Mouse (Mus musculus) intestine, embryonic 16.5 days (tissue): ENCODE data around the gene Mrgprd. TPM values are rescaled to one million over a fixed set of nuclear protein-coding genes. Genes with fewer than 3 reads are reported as not detected.

Source experiments
- ATAC-seq: fragments of 200-750 bp; cut with Nextera tagmentation; 2 replicates; pipeline ENCODE4 v1.8.0; 2017; ENCODE audit warnings: moderate TSS enrichment, moderate library complexity
- H3K27ac ChIP-seq: fragments of 300-500 bp; sonication (generic); 2 replicates; pipeline ENCODE4 v1.5.1; 2014; ENCODE audit warnings: mild to moderate bottlenecking, low read length
- H3K27me3 ChIP-seq: fragments of 300-500 bp; sonication (generic); replicated peaks from 2 replicates; pipeline ENCODE4 v1.6.1; 2014; ENCODE audit warnings: low read length, control low read depth, mixed read lengths; ENCODE audit not compliant: control insufficient read depth, insufficient read depth
- H3K36me3 ChIP-seq: fragments of 300-500 bp; sonication (generic); 2 replicates; pipeline ENCODE4 v1.6.1; 2014; ENCODE audit warnings: low read length, control low read depth; ENCODE audit not compliant: control insufficient read depth, insufficient read depth
- H3K4me1 ChIP-seq: fragments of 300-500 bp; sonication (generic); 2 replicates; pipeline ENCODE4 v1.6.1; 2014; ENCODE audit warnings: low read length, control low read depth, mixed read lengths; ENCODE audit not compliant: control insufficient read depth, insufficient read depth
- H3K4me2 ChIP-seq: fragments of 300-500 bp; sonication (generic); 2 replicates; pipeline ENCODE4 v1.6.1; 2014; ENCODE audit warnings: low read depth, low read length, control low read depth
- H3K4me3 ChIP-seq: fragments of 300-500 bp; sonication (generic); 2 replicates; pipeline ENCODE4 v1.5.1; 2014; ENCODE audit warnings: mild to moderate bottlenecking, low read length
- H3K9ac ChIP-seq: fragments of 300-500 bp; sonication (generic); 2 replicates; pipeline ENCODE4 v1.6.1; 2014; ENCODE audit warnings: low read depth, low read length
- H3K9me3 ChIP-seq: fragments of 300-500 bp; sonication (generic); 2 replicates; pipeline ENCODE4 v1.6.1; 2016; ENCODE audit warnings: low read length, control low read depth; ENCODE audit not compliant: control insufficient read depth
- WGBS: fragments of 180-500 bp; shearing (Covaris S2); extraction: QIAGEN DNeasy Blood & Tissue Kit; methylation state at CpG from one replicate; pipeline ENCODE4 v1.1.7; 2014; 5-methylcytosine and 5-hydroxymethylcytosine counted together
- polyA plus RNA-seq: library from polyadenylated mRNA; unstranded; fragments of >200 nt; fragmentation: Nextera tagmentation; extraction: Ambion mirVana; gene quantifications from 2 replicates; pipeline ENCODE4 v1.2.1, GENCODE M21; 2015

Mrgprd gene
- polyA plus RNA-seq, 1 experiment from 2014 or later: not detected

- Histone ChIP-seq H3K27ac (no peak overlapping the region), H3K4me3 (no peak overlapping the region), H3K36me3 (no peaks in the 10 kb centered on the region), H3K9me3 (no peaks in the 10 kb centered on the region), H3K27me3 (no peaks in the 10 kb centered on the region), H3K9ac (no peak overlapping the region), H3K4me1 (no peaks in the 10 kb centered on the region), H3K4me2 (no peak overlapping the region)
- ATAC-seq: no peak
- 66% methylated on average over 3 of the region's 3 CpGs for WGBS
Measured at GRCm38 (mm10) chr7:145312137-145312536, 2.5 kb upstream of the Mrgprd start.

- Histone ChIP-seq H3K27me3 (no peaks in the 10 kb centered on the region), H3K9ac (no peak overlapping the region), H3K4me3 (no peak overlapping the region), H3K27ac (no peak overlapping the region), H3K9me3 (no peaks in the 10 kb centered on the region), H3K4me2 (no peak overlapping the region), H3K36me3 (no peaks in the 10 kb centered on the region), H3K4me1 (no peaks in the 10 kb centered on the region)
- 77% methylated on average over 4 of the region's 4 CpGs for WGBS
- ATAC-seq: no peak
Measured at GRCm38 (mm10) chr7:145317522-145317921, 2.9 kb downstream of the Mrgprd start.

- Histone ChIP-seq H3K27me3 (no peaks in the 10 kb centered on the region), H3K9ac (no peak overlapping the region), H3K9me3 (no peaks in the 10 kb centered on the region), H3K4me1 (no peaks in the 10 kb centered on the region), H3K27ac (no peak overlapping the region), H3K36me3 (no peaks in the 10 kb centered on the region), H3K4me3 (no peak overlapping the region), H3K4me2 (no peak overlapping the region)
- ATAC-seq: no peak
- 69% methylated on average over 3 of the region's 3 CpGs for WGBS
Measured at GRCm38 (mm10) chr7:145319481-145319880, 4.8 kb downstream of the Mrgprd start.

DNA sequence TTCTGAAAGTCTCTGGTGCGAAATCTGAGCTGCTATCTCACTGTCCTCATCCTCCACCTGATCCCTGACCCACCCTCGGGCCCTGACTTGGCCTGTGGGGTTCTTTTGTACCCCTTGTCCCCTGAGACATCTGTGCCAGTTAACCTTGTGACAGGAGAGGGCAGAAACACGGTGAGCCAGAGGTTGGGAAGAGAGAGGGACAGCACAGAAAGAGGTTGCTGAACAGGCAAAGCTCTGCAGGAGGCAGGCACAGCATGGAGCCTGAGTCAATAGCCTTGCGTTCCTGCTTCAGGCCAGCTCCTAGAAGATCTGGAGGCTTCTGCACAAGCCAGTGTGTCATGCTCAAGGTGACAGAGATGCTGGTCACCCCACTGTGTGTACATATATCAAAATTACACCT lies 9.0 kb downstream of the Mrgprd start:
- H3K27ac ChIP-seq: no peak overlapping the region
- H3K36me3 ChIP-seq: no peaks in the 10 kb centered on the region
- 40% methylated on average over 4 of the region's 4 CpGs for WGBS
- no peak overlapping the region for H3K4me2 ChIP-seq
- H3K4me3 ChIP-seq: no peak overlapping the region
- H3K27me3 ChIP-seq: no peaks in the 10 kb centered on the region
- ATAC-seq: no peak
- H3K4me1 ChIP-seq: no peaks in the 10 kb centered on the region
- no peaks in the 10 kb centered on the region for H3K9me3 ChIP-seq
- no peak overlapping the region for H3K9ac ChIP-seq

GRCm38 (mm10) chr7:145325697-145326096 lies 11.1 kb downstream of the Mrgprd start:
- ATAC-seq: no peak
- Histone ChIP-seq H3K9ac (no peak overlapping the region), H3K27me3 (no peaks in the 10 kb centered on the region), H3K36me3 (no peaks in the 10 kb centered on the region), H3K4me1 (peaks cover 6% of the 10 kb centered on the region; the same call in 1 of the 2 replicates), H3K27ac (no peak overlapping the region), H3K9me3 (no peaks in the 10 kb centered on the region), H3K4me3 (no peak overlapping the region), H3K4me2 (no peak overlapping the region)
- WGBS: 22% methylated on average over 2 of the region's 2 CpGs

- no peaks in the 10 kb centered on the region for H3K27me3 ChIP-seq
- no peaks in the 10 kb centered on the region for H3K36me3 ChIP-seq
- H3K4me1 ChIP-seq: peaks cover 6% of the 10 kb centered on the region; the same call in 1 of the 2 replicates
- H3K9ac ChIP-seq: no peak overlapping the region
- WGBS: 64% methylated on average over 2 of the region's 2 CpGs
- no peak overlapping the region for H3K27ac ChIP-seq
- no peaks in the 10 kb centered on the region for H3K9me3 ChIP-seq
- no peak for ATAC-seq
- no peak overlapping the region for H3K4me3 ChIP-seq
- H3K4me2 ChIP-seq: no peak overlapping the region
Measured at GRCm38 (mm10) chr7:145329982-145330381, 15.3 kb downstream of the Mrgprd start.

DNA sequence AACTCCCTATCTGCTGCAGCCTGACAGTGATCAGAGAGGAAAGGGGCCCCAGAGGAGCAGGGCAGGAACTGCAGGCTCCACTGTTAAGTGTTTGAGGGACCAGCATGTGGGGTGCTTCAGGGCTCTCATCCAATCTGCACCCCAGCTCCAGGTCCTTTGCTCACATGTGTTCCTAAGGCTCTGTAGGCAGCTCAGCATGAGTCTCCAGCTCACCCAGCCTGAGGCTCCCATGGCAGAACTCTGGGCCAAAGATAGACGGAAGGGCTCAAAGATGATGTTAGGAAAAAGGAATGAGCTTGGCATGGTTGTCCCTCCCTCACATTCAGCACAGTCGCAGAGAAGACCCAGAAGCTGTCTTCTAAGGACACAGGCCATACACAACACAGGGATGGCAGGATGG lies 16.0 kb downstream of the Mrgprd start:
- Histone ChIP-seq H3K27ac (no peak overlapping the region), H3K36me3 (no peaks in the 10 kb centered on the region), H3K4me2 (no peak overlapping the region), H3K4me3 (no peak overlapping the region), H3K9me3 (no peaks in the 10 kb centered on the region), H3K9ac (no peak overlapping the region), H3K27me3 (no peaks in the 10 kb centered on the region), H3K4me1 (peaks cover 6% of the 10 kb centered on the region; the same call in 1 of the 2 replicates)
- WGBS: 66% methylated on average over 2 of the region's 2 CpGs
- ATAC-seq: no peak

- Histone ChIP-seq H3K4me1 (peaks cover 6% of the 10 kb centered on the region; the same call in 1 of the 2 replicates), H3K9ac (no peak overlapping the region), H3K27ac (0 out of 2 replicates have a peak overlapping the region, but pooled peaks have one; percentile 17), H3K9me3 (no peaks in the 10 kb centered on the region), H3K4me2 (no peak overlapping the region), H3K27me3 (no peaks in the 10 kb centered on the region), H3K4me3 (no peak overlapping the region), H3K36me3 (no peaks in the 10 kb centered on the region)
- WGBS: 39% methylated on average over 1 of the region's 1 CpGs
- ATAC-seq: peak; percentile 24; the same call in 1 of the 2 replicates
Measured at GRCm38 (mm10) chr7:145332376-145333041, 17.9 kb downstream of the Mrgprd start.

DNA sequence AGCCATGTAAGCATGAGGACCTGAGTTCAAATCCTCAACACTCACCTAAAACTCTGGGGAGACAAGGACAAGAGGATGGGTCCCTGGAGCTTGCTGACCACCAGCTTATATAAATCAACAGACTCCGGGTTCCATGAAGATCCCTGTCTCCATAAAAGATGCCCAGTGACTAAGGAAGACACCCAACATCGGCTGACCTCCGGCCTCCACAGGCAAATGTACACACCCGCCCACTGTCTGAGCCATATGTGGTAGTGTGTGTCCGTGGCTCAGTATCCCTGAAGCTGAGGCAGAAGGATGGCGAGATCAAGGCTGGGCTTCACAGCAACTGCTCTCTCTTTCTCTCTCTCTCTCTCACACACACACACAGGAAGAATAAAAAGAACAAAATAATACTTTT lies 19.3 kb downstream of the Mrgprd start:
- no peak overlapping the region for H3K4me2 ChIP-seq

More for the DNA sequence above, 19.3 kb downstream of the Mrgprd start:
- H3K4me3 ChIP-seq: no peak overlapping the region
- peaks cover 6% of the 10 kb centered on the region; the same call in 1 of the 2 replicates for H3K4me1 ChIP-seq
- 81% methylated on average over 6 of the region's 6 CpGs for WGBS
- no peaks in the 10 kb centered on the region for H3K9me3 ChIP-seq
- ATAC-seq: no peak
- no peak overlapping the region for H3K27ac ChIP-seq
- H3K36me3 ChIP-seq: no peaks in the 10 kb centered on the region
- H3K9ac ChIP-seq: no peak overlapping the region
- no peaks in the 10 kb centered on the region for H3K27me3 ChIP-seq
